Mouse (Mus musculus) bone marrow macrophage, adult 2 months (primary cell): ENCODE results near the gene Zmym5. TPM values are rescaled to one million over a fixed set of nuclear protein-coding genes. Genes with fewer than 3 reads are reported as not detected.
A peak's percentile ranks its signal among the peaks of the same experiment; 100 is the strongest.
"Not testable (repeated sequence)": the region's sequence is repeated elsewhere in the genome, so short reads cannot be mapped to it uniquely, and the experiment has no call there.

Source experiments
- H3K27ac ChIP-seq: 2 replicates; pipeline ENCODE4 v1.5.1; 2012; ENCODE audit warnings: low read depth, low read length; ENCODE audit not compliant: insufficient read depth
- H3K4me1 ChIP-seq: 2 replicates; pipeline ENCODE4 v1.6.1; 2012; ENCODE audit warnings: low read length; ENCODE audit not compliant: control insufficient read depth, insufficient read depth
- H3K4me3 ChIP-seq: 2 replicates; pipeline ENCODE4 v1.5.1; 2012; ENCODE audit warnings: mild to moderate bottlenecking, low read length, moderate library complexity; ENCODE audit not compliant: insufficient read depth
- CTCF ChIP-seq: IDR thresholded peaks from 2 replicates; pipeline ENCODE4 v1.5.1; 2012; ENCODE audit warnings: low read depth, mild to moderate bottlenecking, low read length, moderate library complexity
- POLR2A ChIP-seq: IDR thresholded peaks from 2 replicates; pipeline ENCODE4 v1.6.1; 2012; ENCODE audit warnings: mild to moderate bottlenecking, low read depth, low read length, borderline replicate concordance
- polyA plus RNA-seq: library from polyadenylated mRNA; stranded (reverse); fragments of >200 nt; gene quantifications from 2 replicates; pipeline ENCODE4 v1.2.4, GENCODE M21; 2012; ENCODE audit not compliant: missing spikeins, insufficient read depth, insufficient read length

The Zmym5 gene
- polyA plus RNA-seq: 36.6 and 38.7 TPM in 2 replicates

GRCm38 (mm10) chr14:56811701-56812339 is at the start of gene Zmym5:
Gene Zmym5, minus strand, starts transcription at chr14:56811716.
- H3K4me3 ChIP-seq: peak within 1 kb of the TSS; percentile 93
- not testable (repeated sequence) for H3K4me1 ChIP-seq
- peak within 1 kb of the TSS; percentile 96 for H3K27ac ChIP-seq

DNA sequence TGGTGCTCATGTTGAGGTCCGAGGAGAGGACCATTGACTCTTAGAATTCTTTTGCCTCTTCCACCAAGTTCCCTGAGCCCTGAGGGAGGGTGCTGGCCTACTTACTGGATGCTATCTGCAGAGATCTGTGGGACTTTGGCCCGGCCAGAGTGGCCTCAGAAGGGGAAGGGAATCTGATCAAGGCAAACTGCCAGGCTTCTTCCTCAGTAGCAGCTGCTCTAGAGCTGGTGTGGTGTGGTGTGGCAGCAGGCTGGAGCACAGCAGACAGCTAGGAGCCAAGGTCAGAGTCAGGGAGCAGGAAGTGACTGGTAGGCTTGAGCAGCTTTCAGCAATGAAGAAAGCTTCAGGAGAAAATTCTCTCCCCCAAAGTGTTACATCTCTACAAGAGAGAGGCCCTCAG is 38.2 kb upstream of the Zmym5 start:
- Histone ChIP-seq H3K27ac (no peak overlapping the region), H3K4me1 (no peaks in the 10 kb centered on the region), H3K4me3 (no peak overlapping the region)
- TF ChIP-seq CTCF: no peak
- TF ChIP-seq POLR2A: no peak

DNA sequence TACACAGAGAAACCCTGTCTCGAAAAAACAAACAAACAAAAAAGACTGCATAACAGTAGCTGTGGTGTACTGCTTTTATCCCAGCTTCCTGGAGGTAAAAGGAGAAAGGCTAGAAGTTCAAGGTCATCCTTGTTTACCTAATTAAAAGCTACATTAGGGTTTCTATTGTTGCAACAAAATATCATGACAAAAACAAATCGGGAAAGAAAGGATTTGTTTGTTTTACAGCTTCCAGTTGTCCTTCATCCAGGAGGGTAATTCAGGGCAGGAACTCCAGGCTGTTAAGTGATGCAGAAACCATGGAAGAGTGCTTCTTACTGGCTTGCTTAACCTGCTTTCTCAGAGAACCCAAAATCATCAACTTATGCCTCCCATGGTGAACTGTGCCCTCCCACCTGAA is 36.8 kb upstream of the Zmym5 start:
- no peaks in the 10 kb centered on the region for H3K4me1 ChIP-seq
- no peak for TF ChIP-seq CTCF
- TF ChIP-seq POLR2A: no peak
- no peak overlapping the region for H3K27ac ChIP-seq
- no peak overlapping the region for H3K4me3 ChIP-seq

- TF ChIP-seq POLR2A (no peak), CTCF (no peak)
- Histone ChIP-seq H3K4me1 (no peaks in the 10 kb centered on the region), H3K27ac (no peak overlapping the region)
These were observed 33.0 kb upstream of the Zmym5 start for GRCm38 (mm10) chr14:56844507-56844906.

DNA sequence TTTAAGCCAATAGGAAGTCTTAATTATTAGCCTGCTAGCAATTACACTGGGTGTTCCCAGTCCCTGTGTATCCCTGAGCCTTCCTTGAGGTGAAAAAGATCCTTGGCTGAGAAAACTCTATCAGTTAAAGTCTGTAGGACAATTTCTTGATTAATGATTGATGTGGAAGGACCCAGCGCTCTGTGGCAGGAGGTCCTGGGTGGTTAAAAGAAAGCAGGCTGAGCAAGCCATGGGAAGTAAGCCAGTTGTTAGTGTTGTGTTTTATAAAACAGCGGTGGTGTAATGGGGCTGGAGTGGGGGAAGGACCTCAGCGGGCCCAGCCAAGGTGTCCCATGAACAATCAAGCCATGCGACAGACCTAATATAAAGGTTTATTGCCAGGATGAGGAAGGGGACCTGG is 32.5 kb upstream of the Zmym5 start:
- no peak for TF ChIP-seq CTCF
- TF ChIP-seq POLR2A: no peak
- H3K4me3 ChIP-seq: no peak overlapping the region
- H3K27ac ChIP-seq: no peak overlapping the region
- no peaks in the 10 kb centered on the region for H3K4me1 ChIP-seq

More at GRCm38 (mm10) chr14:56844507-56844906, 33.0 kb upstream of the Zmym5 start:
- no peak overlapping the region for H3K4me3 ChIP-seq

DNA sequence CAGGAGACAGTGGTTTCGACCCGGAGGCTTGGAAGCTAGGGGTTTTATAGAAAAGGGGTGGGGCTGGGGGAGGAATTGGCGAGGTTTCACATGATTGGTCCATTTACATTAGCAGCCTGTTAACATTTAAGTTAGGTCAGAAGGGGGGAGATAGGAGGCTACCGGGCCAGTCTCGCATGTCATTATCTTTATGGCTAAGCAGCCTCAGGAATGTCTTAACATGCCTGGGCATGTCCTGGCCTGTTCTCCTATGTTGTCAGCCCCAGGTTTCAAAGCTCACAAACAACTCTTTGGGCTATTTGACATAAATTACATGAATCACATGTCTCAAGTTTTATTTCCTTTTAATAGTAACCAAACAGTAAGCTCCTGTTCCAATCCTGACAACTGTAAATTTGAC is 23.1 kb upstream of the Zmym5 start:
- H3K4me1 ChIP-seq, H3K27ac ChIP-seq, H3K4me3 ChIP-seq: not testable (repeated sequence)

DNA sequence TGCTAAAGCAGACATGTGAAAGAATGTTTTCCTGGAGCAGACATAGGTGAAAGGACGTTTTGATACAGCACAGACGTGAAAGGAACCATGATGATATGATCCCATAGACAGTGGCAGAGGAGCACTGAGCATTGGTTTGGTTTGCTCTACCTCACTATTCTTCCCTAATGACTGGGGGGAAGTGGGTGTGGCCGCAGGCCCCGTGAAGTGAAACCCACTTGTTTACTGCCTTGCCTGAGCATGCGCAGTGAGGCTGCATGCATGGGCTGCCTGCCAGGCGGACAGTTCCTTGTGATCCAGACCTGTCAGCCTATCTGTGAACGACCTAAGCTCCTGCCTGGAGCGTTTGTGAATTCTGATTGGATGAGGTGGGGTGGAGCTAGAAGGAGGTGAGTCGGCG is 21.7 kb upstream of the Zmym5 start:
- H3K4me1 ChIP-seq, H3K4me3 ChIP-seq, H3K27ac ChIP-seq: not testable (repeated sequence)

GRCm38 (mm10) chr14:56832563-56833113 is 21.1 kb upstream of the Zmym5 start:
- H3K4me1 ChIP-seq: no peaks in the 10 kb centered on the region
- no peak overlapping the region for H3K4me3 ChIP-seq
- TF ChIP-seq CTCF: no peak
- no peak for TF ChIP-seq POLR2A
- no peak overlapping the region for H3K27ac ChIP-seq

DNA sequence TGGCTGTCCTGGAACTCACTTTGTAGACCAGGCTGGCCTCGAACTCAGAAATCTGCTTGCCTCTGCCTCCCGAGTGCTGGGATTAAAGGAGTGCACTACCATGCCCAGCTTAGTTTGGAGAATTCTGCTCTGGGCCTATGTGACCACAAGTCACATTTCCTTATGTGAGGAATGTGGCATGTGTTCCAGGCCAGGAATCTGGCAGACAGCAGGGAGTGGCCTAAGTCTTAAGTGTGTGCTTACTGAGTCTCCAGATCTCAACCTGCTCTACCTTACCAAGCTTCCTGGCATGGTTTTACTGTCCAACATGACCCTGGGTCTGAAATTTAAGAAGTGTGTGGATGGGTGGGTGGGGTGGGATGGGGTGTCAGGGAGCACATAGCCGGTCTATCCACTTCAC is 20.6 kb upstream of the Zmym5 start:
- H3K4me1 ChIP-seq: no peaks in the 10 kb centered on the region
- TF ChIP-seq CTCF (no peak), POLR2A (no peak)

DNA sequence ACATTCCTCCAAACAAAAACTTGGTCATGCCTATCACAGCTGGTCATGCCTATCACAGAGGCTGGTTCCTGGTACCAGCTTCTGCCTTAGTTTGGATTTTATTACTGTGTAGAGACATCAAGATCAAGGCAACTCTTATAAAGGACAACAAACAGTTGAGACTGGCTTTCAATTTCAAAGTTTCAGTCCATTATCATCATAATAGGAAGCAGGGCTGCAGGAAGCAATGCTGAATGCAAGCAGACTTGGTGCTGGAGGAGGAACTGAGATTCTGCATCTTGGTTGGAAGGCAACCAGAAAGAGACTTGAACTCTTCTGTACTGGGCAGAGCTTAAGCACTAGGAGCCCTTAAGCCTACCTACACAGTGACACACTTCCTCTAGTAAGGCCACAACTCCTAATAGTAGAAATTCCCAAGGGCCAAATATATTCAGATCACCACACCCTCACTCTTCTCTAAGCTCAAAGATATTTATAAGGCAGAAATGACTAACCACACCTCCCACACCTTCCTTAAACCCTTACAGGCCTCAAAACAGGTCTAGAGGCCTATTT is 19.1 kb upstream of the Zmym5 start:
- no peak overlapping the region for H3K4me3 ChIP-seq
- H3K4me1 ChIP-seq: no peaks in the 10 kb centered on the region
- TF ChIP-seq POLR2A: no peak
- no peak for TF ChIP-seq CTCF
- no peak overlapping the region for H3K27ac ChIP-seq

More for the DNA sequence above, 20.6 kb upstream of the Zmym5 start:
- H3K27ac ChIP-seq: no peak overlapping the region
- no peak overlapping the region for H3K4me3 ChIP-seq
